Mouse (Mus musculus): ENCODE results near the gene Tpm4.

The Tpm4 gene

GRCm38 (mm10) chr8:72138456-72138855, 3.7 kb downstream of the Tpm4 start:
- no peak for DNase-seq (ENCODE audit: low read depth, low spot score)

- DNase-seq (ENCODE audit: low read depth, low spot score): no peak
These were observed 8.6 kb downstream of the Tpm4 start for GRCm38 (mm10) chr8:72143256-72143824.

- DNase-seq (ENCODE audit: low read depth, low spot score): no peak
These were observed 9.7 kb downstream of the Tpm4 start for GRCm38 (mm10) chr8:72144345-72144975.

- no peak for DNase-seq (ENCODE audit: low read depth, low spot score)
These were observed 10.7 kb downstream of the Tpm4 start for GRCm38 (mm10) chr8:72145511-72145910.

GRCm38 (mm10) chr8:72146056-72146455, 11.3 kb downstream of the Tpm4 start:
- no peak for DNase-seq (ENCODE audit: low read depth, low spot score)

GRCm38 (mm10) chr8:72146556-72146955, 11.8 kb downstream of the Tpm4 start:
- DNase-seq (ENCODE audit: low read depth, low spot score): no peak

- no peak for DNase-seq (ENCODE audit: low read depth, low spot score)
These were observed 12.5 kb downstream of the Tpm4 start for GRCm38 (mm10) chr8:72147266-72147665.

GRCm38 (mm10) chr8:72149056-72149455, 14.3 kb downstream of the Tpm4 start:
- no peak for DNase-seq (ENCODE audit: low read depth, low spot score)

- DNase-seq (ENCODE audit: low read depth, low spot score): no peak
These were observed 16.8 kb downstream of the Tpm4 start for GRCm38 (mm10) chr8:72151418-72152078.

GRCm38 (mm10) chr8:72153382-72153781, 18.6 kb downstream of the Tpm4 start:
- DNase-seq (ENCODE audit: low read depth, low spot score): no peak

GRCm38 (mm10) chr8:72158096-72158495, 23.3 kb downstream of the Tpm4 start:
- no peak for DNase-seq (ENCODE audit: low read depth, low spot score)

GRCm38 (mm10) chr8:72158726-72159125, 24.0 kb downstream of the Tpm4 start:
- no peak for DNase-seq (ENCODE audit: low read depth, low spot score)

- no peak for DNase-seq (ENCODE audit: low read depth, low spot score)
These were observed 25.2 kb downstream of the Tpm4 start for GRCm38 (mm10) chr8:72160007-72160406.

- peak; percentile 100 for DNase-seq (ENCODE audit: low read depth, low spot score)
These were observed 26.2 kb downstream of the Tpm4 start, which contains the start of gene Rab8a for GRCm38 (mm10) chr8:72160707-72161697. TSS of gene Rab8a (plus strand) at chr8:72161200.

GRCm38 (mm10) chr8:72162821-72163220, 28.0 kb downstream of the Tpm4 start:
- DNase-seq (ENCODE audit: low read depth, low spot score): no peak

- no peak for DNase-seq (ENCODE audit: low read depth, low spot score)
These were observed 34.4 kb downstream of the Tpm4 start for GRCm38 (mm10) chr8:72169098-72169668.

GRCm38 (mm10) chr8:72169681-72170249, 35.0 kb downstream of the Tpm4 start:
- no peak for DNase-seq (ENCODE audit: low read depth, low spot score)

GRCm38 (mm10) chr8:72177346-72177925, 42.7 kb downstream of the Tpm4 start:
- peak; percentile 86 for DNase-seq (ENCODE audit: low read depth, low spot score)

- DNase-seq (ENCODE audit: low read depth, low spot score): peak; percentile 37
These were observed 48.9 kb downstream of the Tpm4 start for GRCm38 (mm10) chr8:72183554-72184202.

GRCm38 (mm10) chr8:72187793-72188331, 53.1 kb downstream of the Tpm4 start:
- no peak for DNase-seq (ENCODE audit: low read depth, low spot score)
